Mouse (Mus musculus): ENCODE data around the gene Abcc9. TPM values are rescaled to one million over a fixed set of nuclear protein-coding genes. Genes with fewer than 3 reads are reported as not detected.

Gene Abcc9
- total and polyA plus RNA-seq, 2 experiments from 2014 or later: 2.3 to 9.7 TPM

DNA sequence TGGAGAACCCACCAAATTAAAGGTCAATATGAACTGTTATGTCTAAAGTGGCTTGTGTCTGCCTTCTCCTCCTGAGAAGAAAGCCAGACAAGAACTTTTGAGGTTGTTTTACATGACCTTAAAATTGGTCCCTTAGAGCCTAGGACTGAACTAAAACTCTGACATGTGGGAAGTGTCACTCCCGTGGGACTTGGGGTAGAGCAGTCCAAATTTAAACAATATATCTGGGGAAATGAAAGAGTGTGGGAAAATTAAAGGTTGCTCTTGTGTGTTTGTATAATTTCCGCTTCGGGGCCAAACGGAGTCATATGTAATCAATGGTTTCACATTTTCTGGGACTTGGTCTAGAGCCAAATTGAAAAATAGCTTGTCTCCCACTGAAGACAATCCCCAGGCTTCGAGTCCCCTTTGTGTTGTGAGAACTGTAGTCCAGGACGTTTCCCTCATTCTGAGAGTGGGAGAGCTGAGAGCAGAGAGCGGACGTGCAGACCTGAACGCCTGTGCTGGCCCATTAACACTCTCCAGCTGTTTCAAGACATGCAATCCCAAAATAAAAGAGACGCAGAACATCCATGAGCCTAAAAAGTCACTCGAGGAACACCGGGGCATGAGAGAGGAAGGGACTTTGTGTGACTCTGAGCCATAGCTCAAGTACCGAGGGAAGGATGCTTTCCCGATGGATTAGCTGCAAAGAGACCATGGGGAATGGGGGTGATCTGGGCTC lies 30.6 kb upstream of the Abcc9 start:
- Histone ChIP-seq H3K36me3 (ENCODE audit: insufficient read depth, low read length) (no peaks in the 10 kb centered on the region), H3K4me3 (ENCODE audit: low read depth, low read length) (no peak overlapping the region), H3K27ac (ENCODE audit: low read depth, low read length) (no peak overlapping the region), H3K4me1 (ENCODE audit: insufficient read depth, low read length) (no peaks in the 10 kb centered on the region), H3K27me3 (ENCODE audit: insufficient read depth, low read length) (no peaks in the 10 kb centered on the region), H3K9me3 (ENCODE audit: low read length) (no peaks in the 10 kb centered on the region), H3K4me2 (ENCODE audit: low read depth, low read length, poor library complexity, severe bottlenecking) (no peak overlapping the region), H3K9ac (replicated peaks; ENCODE audit: low read length, poor library complexity, severe bottlenecking) (no peak overlapping the region)
- WGBS: 67% methylated on average over 14 of the region's 14 CpGs
- no peak for TF ChIP-seq CTCF (IDR thresholded peaks at IDR 0.05)
- DNase-seq (ENCODE audit: low spot score) (no peak), ATAC-seq (ENCODE audit: low FRiP score) (no peak)

- TF ChIP-seq CTCF (IDR thresholded peaks at IDR 0.05): no peak
- no peak for ATAC-seq (ENCODE audit: low FRiP score)
These were observed 23.9 kb upstream of the Abcc9 start for GRCm38 (mm10) chr6:142726032-142726431.

DNA sequence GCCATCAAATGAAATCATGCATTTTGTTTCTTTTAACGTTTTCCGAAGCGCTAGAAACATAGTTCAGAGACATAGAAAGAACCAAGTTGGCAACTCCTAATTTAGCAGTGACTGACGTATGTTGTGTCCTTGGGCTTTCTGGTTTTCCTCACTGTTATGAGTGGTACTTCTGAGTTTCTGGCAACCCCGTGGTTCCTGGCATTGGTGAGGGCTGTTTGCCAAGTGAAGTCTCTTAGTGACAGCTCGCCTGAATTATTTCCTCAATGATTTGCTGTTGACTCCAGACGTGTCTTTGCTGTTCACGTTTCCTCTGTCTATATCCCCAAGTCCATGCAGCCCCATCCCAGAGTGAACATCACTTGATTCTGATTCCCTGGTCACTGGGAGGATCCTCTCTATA lies 19.6 kb upstream of the Abcc9 start:
- Histone ChIP-seq H3K27me3 (ENCODE audit: insufficient read depth, low read length) (no peaks in the 10 kb centered on the region), H3K4me3 (ENCODE audit: low read depth, low read length) (no peak overlapping the region), H3K9me3 (ENCODE audit: low read length) (no peaks in the 10 kb centered on the region; the same call in 1 of the 2 replicates), H3K4me2 (ENCODE audit: low read depth, low read length, poor library complexity, severe bottlenecking) (no peak overlapping the region), H3K27ac (ENCODE audit: low read depth, low read length) (no peak overlapping the region), H3K36me3 (ENCODE audit: insufficient read depth, low read length) (no peaks in the 10 kb centered on the region), H3K4me1 (ENCODE audit: insufficient read depth, low read length) (no peaks in the 10 kb centered on the region), H3K9ac (replicated peaks; ENCODE audit: low read length, poor library complexity, severe bottlenecking) (no peak overlapping the region)
- ATAC-seq (ENCODE audit: low FRiP score): no peak
- WGBS: 87% methylated on average over 8 of the region's 8 CpGs
- no peak for TF ChIP-seq CTCF (IDR thresholded peaks at IDR 0.05)
- DNase-seq (ENCODE audit: low spot score): no peak

More at GRCm38 (mm10) chr6:142726032-142726431, 23.9 kb upstream of the Abcc9 start:
- H3K27ac ChIP-seq (ENCODE audit: low read depth, low read length): no peak overlapping the region
- H3K9me3 ChIP-seq (ENCODE audit: low read length): no peaks in the 10 kb centered on the region; the same call in 1 of the 2 replicates
- H3K4me1 ChIP-seq (ENCODE audit: insufficient read depth, low read length): no peaks in the 10 kb centered on the region
- 93% methylated on average over 4 of the region's 4 CpGs for WGBS
- H3K27me3 ChIP-seq (ENCODE audit: insufficient read depth, low read length): no peaks in the 10 kb centered on the region
- no peak for DNase-seq (ENCODE audit: low spot score)
- no peak overlapping the region for H3K9ac ChIP-seq (replicated peaks; ENCODE audit: low read length, poor library complexity, severe bottlenecking)
- H3K4me3 ChIP-seq (ENCODE audit: low read depth, low read length): no peak overlapping the region
- H3K4me2 ChIP-seq (ENCODE audit: low read depth, low read length, poor library complexity, severe bottlenecking): no peak overlapping the region
- H3K36me3 ChIP-seq (ENCODE audit: insufficient read depth, low read length): no peaks in the 10 kb centered on the region

DNA sequence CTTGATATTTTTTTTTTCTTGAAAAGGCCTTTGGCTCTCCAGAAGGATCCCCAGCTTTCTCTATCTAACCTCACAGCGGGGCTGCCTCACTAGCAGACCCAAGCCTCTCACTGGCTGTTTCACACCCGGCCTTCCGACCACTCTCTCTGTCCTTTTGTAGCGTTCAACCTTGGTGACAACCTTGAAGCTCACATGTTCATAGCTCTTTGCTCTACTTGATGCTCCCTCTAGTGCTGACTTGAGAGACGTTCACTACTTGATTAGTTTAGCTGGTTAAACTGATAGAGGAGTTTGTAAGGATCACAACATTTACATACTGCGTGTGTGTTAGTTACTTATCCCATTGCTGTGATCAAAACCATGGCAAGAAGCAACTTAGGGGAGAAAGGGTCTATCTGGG lies 18.5 kb upstream of the Abcc9 start:
- no peak for ATAC-seq (ENCODE audit: low FRiP score)
- no peaks in the 10 kb centered on the region for H3K36me3 ChIP-seq (ENCODE audit: insufficient read depth, low read length)
- H3K4me1 ChIP-seq (ENCODE audit: insufficient read depth, low read length): no peaks in the 10 kb centered on the region
- no peak overlapping the region for H3K4me3 ChIP-seq (ENCODE audit: low read depth, low read length)
- WGBS: 71% methylated on average over 6 of the region's 6 CpGs
- no peak for DNase-seq (ENCODE audit: low spot score)
- H3K27ac ChIP-seq (ENCODE audit: low read depth, low read length): no peak overlapping the region
- no peak overlapping the region for H3K4me2 ChIP-seq (ENCODE audit: low read depth, low read length, poor library complexity, severe bottlenecking)
- H3K27me3 ChIP-seq (ENCODE audit: insufficient read depth, low read length): no peaks in the 10 kb centered on the region
- peak; percentile 37 for TF ChIP-seq CTCF (IDR thresholded peaks at IDR 0.05)
- H3K9ac ChIP-seq (replicated peaks; ENCODE audit: low read length, poor library complexity, severe bottlenecking): no peak overlapping the region
- H3K9me3 ChIP-seq (ENCODE audit: low read length): no peaks in the 10 kb centered on the region; the same call in 1 of the 2 replicates

DNA sequence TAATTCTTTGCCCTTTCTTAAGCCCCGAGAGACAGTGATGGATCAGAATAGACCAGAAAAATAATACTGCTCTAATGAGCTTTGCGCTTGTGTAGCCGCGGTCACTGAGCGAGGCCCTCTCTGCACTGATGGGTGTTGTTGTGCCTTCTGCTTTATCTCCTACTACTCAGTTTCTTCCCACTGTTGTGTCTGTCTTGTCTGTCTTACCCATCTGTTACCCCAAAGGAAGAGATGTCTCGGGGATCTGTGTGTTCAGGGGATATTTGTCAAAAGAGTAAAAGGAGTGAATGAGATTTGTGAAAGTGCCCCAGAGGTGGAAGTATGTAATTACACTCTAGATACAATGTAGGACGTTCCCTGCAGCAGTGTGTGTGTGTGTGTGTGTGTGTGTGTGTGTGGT lies 16.1 kb upstream of the Abcc9 start:
- Histone ChIP-seq H3K4me3 (ENCODE audit: low read depth, low read length) (no peak overlapping the region), H3K9ac (replicated peaks; ENCODE audit: low read length, poor library complexity, severe bottlenecking) (no peak overlapping the region), H3K27ac (ENCODE audit: low read depth, low read length) (no peak overlapping the region), H3K27me3 (ENCODE audit: insufficient read depth, low read length) (no peaks in the 10 kb centered on the region), H3K9me3 (ENCODE audit: low read length) (no peaks in the 10 kb centered on the region; the same call in 1 of the 2 replicates), H3K36me3 (ENCODE audit: insufficient read depth, low read length) (no peaks in the 10 kb centered on the region), H3K4me1 (ENCODE audit: insufficient read depth, low read length) (no peaks in the 10 kb centered on the region), H3K4me2 (ENCODE audit: low read depth, low read length, poor library complexity, severe bottlenecking) (no peak overlapping the region)
- TF ChIP-seq CTCF (IDR thresholded peaks at IDR 0.05): peak; percentile 35
- 69% methylated on average over 7 of the region's 7 CpGs for WGBS
- ATAC-seq (ENCODE audit: low FRiP score): no peak
- DNase-seq (ENCODE audit: low spot score): no peak

DNA sequence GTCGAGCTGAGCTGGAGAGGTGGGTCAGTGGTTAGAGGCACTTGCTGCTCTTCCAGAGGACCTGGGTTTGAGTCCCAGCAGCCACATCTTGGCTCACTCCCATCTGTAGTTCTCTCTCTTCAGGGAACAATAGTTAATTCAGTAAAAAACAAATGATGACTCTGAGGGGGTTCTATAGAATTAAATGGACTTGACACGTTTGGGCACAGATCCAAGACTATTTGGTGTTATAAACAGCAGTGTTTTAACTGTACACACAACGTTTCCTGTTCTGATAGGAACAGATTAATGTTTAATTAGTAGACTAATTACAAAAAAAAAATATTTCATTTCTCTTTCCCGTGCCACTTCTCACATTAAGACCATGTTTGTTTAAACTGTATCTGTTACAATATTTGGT lies 15.1 kb upstream of the Abcc9 start:
- H3K9me3 ChIP-seq (ENCODE audit: low read length): no peaks in the 10 kb centered on the region
- no peak overlapping the region for H3K4me2 ChIP-seq (ENCODE audit: low read depth, low read length, poor library complexity, severe bottlenecking)
- H3K36me3 ChIP-seq (ENCODE audit: insufficient read depth, low read length): no peaks in the 10 kb centered on the region
- no peak for TF ChIP-seq CTCF (IDR thresholded peaks at IDR 0.05)
- no peaks in the 10 kb centered on the region for H3K4me1 ChIP-seq (ENCODE audit: insufficient read depth, low read length)
- no peak overlapping the region for H3K9ac ChIP-seq (replicated peaks; ENCODE audit: low read length, poor library complexity, severe bottlenecking)
- H3K27ac ChIP-seq (ENCODE audit: low read depth, low read length): no peak overlapping the region
- no peak for DNase-seq (ENCODE audit: low spot score)
- WGBS: 73% methylated on average over 4 of the region's 4 CpGs
- no peak for ATAC-seq (ENCODE audit: low FRiP score)
- no peaks in the 10 kb centered on the region for H3K27me3 ChIP-seq (ENCODE audit: insufficient read depth, low read length)
- no peak overlapping the region for H3K4me3 ChIP-seq (ENCODE audit: low read depth, low read length)

All from midbrain, postnatal 0 days (tissue).